Mouse (Mus musculus): ENCODE measurements around the gene Plgrkt. TPM values are rescaled to one million over a fixed set of nuclear protein-coding genes. Genes with fewer than 3 reads are reported as not detected.
A peak's percentile ranks its signal among the peaks of the same experiment; 100 is the strongest.

Plgrkt gene
- polyA plus RNA-seq, 1 experiment from 2014 or later = 72.6 TPM

DNA sequence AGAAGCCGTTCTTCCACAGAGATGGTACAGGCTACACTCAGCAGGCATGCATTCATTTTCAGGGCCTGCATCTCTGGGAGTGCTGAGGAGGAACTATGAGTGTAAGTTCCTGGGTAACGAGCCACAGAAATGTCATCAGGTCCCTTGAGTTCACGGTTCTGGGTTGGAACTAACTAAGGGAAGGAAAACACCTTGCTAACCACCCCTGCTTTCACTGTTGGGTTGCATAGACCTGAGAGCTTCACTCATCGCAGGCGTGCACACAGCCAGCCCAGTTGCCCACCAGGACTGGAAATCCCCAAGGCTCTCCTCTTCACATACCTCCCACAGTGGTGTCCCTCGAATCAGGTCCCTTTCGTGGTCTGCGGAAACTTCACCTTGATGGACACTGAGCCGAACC, 7.8 kb upstream of the Plgrkt start:
- H3K27me3 ChIP-seq = no peaks in the 10 kb centered on the region
- H3K9ac ChIP-seq (replicated peaks) = no peak overlapping the region
- H3K4me2 ChIP-seq (replicated peaks) = no peak overlapping the region
- 0 out of 2 replicates have a peak, but pooled peaks cover 3% of the 10 kb centered on the region for H3K4me1 ChIP-seq
- no peak overlapping the region for H3K4me3 ChIP-seq
- WGBS = 92% methylated on average over 9 of the region's 9 CpGs
- no peaks in the 10 kb centered on the region for H3K36me3 ChIP-seq
- no peak for ATAC-seq (ENCODE audit: low FRiP score, low read depth)
- no peaks in the 10 kb centered on the region for H3K9me3 ChIP-seq
- no peak overlapping the region for H3K27ac ChIP-seq (replicated peaks)

DNA sequence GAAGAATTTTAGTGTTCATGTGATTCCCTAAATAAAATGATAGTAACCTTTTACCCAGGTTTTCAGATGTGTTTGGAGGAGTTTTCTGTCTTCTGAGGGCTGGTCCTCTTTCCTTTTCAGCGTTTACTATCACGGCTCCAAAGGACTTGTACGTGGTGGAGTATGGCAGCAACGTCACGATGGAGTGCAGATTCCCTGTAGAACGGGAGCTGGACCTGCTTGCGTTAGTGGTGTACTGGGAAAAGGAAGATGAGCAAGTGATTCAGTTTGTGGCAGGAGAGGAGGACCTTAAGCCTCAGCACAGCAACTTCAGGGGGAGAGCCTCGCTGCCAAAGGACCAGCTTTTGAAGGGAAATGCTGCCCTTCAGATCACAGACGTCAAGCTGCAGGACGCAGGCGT, 6.2 kb upstream of the Plgrkt start:
- Histone ChIP-seq H3K27ac (replicated peaks) (no peak overlapping the region), H3K36me3 (no peaks in the 10 kb centered on the region), H3K4me2 (replicated peaks) (peak overlapping the region; percentile 38), H3K9me3 (no peaks in the 10 kb centered on the region), H3K4me3 (no peak overlapping the region; the same call in 1 of the 2 replicates), H3K27me3 (no peaks in the 10 kb centered on the region), H3K9ac (replicated peaks) (no peak overlapping the region), H3K4me1 (0 out of 2 replicates have a peak, but pooled peaks cover 3% of the 10 kb centered on the region)
- no peak for ATAC-seq (ENCODE audit: low FRiP score, low read depth)
- 45% methylated on average over 11 of the region's 11 CpGs for WGBS

DNA sequence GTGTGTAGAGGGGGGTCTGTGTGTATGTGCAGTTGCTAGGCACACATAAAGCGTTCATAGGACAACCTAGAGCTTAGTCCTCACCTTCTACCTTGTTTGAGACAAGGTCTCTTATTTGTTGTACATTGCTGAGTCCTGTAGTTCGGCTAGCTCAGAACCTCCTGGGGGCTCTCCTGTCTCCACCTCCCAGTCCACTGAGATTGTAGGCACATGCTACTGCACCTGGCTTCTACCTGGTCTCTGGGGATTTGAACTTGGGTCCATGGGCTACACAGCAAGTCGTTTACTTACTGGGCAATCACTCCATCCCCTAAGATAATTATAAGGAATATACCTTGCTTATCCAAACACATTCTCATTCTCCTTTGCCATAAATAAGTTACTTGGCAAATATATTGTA, 5.4 kb upstream of the Plgrkt start:
- no peaks in the 10 kb centered on the region for H3K9me3 ChIP-seq
- H3K4me2 ChIP-seq (replicated peaks) = no peak overlapping the region
- H3K36me3 ChIP-seq = no peaks in the 10 kb centered on the region
- H3K9ac ChIP-seq (replicated peaks) = no peak overlapping the region
- no peak overlapping the region for H3K27ac ChIP-seq (replicated peaks)
- ATAC-seq (ENCODE audit: low FRiP score, low read depth) = no peak
- 95% methylated on average over 3 of the region's 3 CpGs for WGBS
- no peak overlapping the region for H3K4me3 ChIP-seq
- no peaks in the 10 kb centered on the region for H3K27me3 ChIP-seq
- 0 out of 2 replicates have a peak, but pooled peaks cover 3% of the 10 kb centered on the region for H3K4me1 ChIP-seq

DNA sequence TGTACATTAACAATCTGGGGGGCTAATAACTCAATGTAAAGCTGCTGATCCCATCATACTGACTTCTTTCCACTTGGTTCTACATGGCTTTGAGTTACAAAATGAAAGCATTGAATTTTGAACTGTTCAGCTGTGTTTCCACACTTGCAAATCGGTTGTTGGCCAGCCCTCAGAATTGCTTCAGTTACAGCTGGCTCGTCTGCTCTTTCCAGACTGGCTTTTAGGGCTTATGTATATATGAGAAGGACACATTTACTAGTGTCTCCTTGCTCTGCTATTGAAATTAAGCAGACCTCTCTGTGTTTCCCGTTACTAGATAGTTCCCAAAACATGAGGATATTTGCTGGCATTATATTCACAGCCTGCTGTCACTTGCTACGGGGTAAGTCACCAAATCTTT, 4.9 kb upstream of the Plgrkt start:
- Histone ChIP-seq H3K9me3 (no peaks in the 10 kb centered on the region), H3K4me3 (no peak overlapping the region), H3K27me3 (no peaks in the 10 kb centered on the region), H3K4me1 (peaks cover 8% of the 10 kb centered on the region; the same call in 1 of the 2 replicates), H3K9ac (replicated peaks) (no peak overlapping the region), H3K27ac (replicated peaks) (no peak overlapping the region), H3K4me2 (replicated peaks) (no peak overlapping the region), H3K36me3 (no peaks in the 10 kb centered on the region)
- no peak for ATAC-seq (ENCODE audit: low FRiP score, low read depth)
- 87% methylated on average over 4 of the region's 4 CpGs for WGBS

DNA sequence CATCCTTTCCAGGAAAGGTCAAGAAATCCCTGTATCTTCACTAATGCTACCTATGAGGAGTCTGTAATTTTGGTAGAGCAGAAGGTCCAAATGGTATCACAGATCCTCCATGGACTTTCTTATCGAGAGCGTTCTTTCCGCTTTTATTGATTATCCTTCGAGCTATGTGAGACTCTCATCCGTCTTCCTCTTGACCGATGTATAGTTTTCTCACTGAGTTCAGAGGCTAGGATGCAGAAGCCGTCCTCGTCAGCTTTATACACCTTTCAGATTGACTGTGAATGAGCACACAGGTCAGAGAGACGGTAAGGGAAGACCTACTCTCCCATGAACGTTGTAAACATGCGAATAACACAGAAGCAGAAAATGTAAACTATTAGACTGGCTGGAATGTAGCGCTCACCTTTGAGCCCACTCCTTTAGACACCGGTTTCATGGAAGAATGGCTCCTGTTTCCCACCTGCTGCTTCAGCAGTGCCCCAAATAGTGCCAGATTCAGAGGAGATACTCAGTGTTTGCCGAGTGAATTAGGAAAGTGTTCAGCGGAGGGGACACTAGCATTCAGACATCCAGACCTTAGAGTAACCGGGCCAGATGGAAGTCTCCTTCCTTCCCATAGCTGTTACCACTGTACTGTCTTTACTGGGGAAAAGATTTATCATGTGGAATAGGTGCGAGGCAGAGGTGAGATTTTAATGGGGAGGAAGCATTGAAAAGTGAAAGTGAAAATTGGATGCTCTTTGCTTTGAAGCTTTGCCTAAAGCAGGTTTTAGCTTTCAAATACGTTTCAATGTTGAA, 4.3 kb upstream of the Plgrkt start:
- WGBS = 86% methylated on average over 18 of the region's 18 CpGs
- no peaks in the 10 kb centered on the region for H3K36me3 ChIP-seq
- no peak overlapping the region for H3K27ac ChIP-seq (replicated peaks)
- H3K4me3 ChIP-seq = no peak overlapping the region
- H3K4me1 ChIP-seq = peaks cover 10% of the 10 kb centered on the region; the same call in 1 of the 2 replicates
- no peaks in the 10 kb centered on the region for H3K9me3 ChIP-seq
- H3K9ac ChIP-seq (replicated peaks) = no peak overlapping the region
- no peak overlapping the region for H3K4me2 ChIP-seq (replicated peaks)
- no peaks in the 10 kb centered on the region for H3K27me3 ChIP-seq
- no peak for ATAC-seq (ENCODE audit: low FRiP score, low read depth)

DNA sequence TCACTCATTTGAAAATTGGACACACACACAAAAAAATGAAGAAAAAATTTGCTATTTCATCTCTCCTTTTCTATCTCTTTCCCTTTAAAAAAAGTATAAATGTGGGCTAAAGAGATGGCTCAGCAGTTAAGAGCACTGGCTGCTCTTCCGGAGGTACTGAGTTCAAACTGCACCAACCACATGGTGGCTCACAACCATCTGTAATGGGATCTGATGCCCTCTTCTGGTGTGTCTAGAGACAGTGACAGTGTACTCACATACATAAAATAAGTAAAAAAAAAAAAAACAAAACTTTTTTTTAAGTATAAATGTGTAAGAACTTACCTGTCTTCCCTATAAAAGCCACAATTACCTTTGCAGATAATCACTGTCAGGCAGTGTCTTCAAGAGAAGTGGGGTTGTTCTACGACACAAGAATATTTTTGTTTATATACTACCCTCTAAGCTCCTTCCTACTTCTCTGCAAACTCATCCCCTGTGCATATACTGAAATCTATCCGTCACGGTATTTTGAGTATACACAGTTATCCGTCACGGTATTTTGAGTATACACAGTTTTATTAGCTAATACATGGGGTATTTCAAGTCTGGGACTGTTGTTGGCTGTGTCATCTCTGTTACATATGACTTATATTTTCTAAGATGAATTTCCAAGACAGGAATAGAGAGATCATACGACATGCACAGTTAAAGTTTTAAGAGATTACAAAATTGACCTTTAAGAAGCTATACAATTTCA, 3.5 kb upstream of the Plgrkt start:
- H3K4me3 ChIP-seq = no peak overlapping the region
- no peak overlapping the region for H3K4me2 ChIP-seq (replicated peaks)
- H3K27me3 ChIP-seq = no peaks in the 10 kb centered on the region
- H3K27ac ChIP-seq (replicated peaks) = no peak overlapping the region
- WGBS = 92% methylated on average over 7 of the region's 7 CpGs
- H3K36me3 ChIP-seq = no peaks in the 10 kb centered on the region
- no peak overlapping the region for H3K9ac ChIP-seq (replicated peaks)
- peaks cover 10% of the 10 kb centered on the region; the same call in 1 of the 2 replicates for H3K4me1 ChIP-seq
- no peak for ATAC-seq (ENCODE audit: low FRiP score, low read depth)
- H3K9me3 ChIP-seq = no peaks in the 10 kb centered on the region

DNA sequence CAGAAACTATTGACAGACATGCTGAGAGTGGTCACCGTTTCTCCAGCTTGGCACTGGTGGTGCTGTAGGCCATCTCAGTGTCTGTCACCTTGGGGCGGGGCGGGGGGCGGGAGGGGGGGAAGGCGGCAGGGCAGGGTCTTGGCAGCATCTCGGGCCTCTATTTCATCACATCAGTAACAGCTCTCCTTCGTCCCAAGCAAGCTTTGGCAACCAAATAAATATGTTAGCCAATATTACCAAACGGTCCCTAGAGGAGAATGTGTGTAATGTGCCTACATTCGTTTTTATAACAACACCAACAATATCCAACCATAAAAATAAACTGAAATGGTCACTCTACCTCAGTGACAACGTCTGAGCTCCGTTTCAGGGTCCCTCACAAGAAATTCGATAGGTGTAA, 2.9 kb upstream of the Plgrkt start:
- H3K4me3 ChIP-seq = no peak overlapping the region
- no peak overlapping the region for H3K4me2 ChIP-seq (replicated peaks)
- H3K27ac ChIP-seq (replicated peaks) = no peak overlapping the region
- H3K27me3 ChIP-seq = no peaks in the 10 kb centered on the region
- H3K36me3 ChIP-seq = no peaks in the 10 kb centered on the region
- H3K4me1 ChIP-seq = peaks cover 12% of the 10 kb centered on the region; the same call in 1 of the 2 replicates
- WGBS = 84% methylated on average over 12 of the region's 12 CpGs
- no peaks in the 10 kb centered on the region for H3K9me3 ChIP-seq
- no peak for ATAC-seq (ENCODE audit: low FRiP score, low read depth)
- no peak overlapping the region for H3K9ac ChIP-seq (replicated peaks)

DNA sequence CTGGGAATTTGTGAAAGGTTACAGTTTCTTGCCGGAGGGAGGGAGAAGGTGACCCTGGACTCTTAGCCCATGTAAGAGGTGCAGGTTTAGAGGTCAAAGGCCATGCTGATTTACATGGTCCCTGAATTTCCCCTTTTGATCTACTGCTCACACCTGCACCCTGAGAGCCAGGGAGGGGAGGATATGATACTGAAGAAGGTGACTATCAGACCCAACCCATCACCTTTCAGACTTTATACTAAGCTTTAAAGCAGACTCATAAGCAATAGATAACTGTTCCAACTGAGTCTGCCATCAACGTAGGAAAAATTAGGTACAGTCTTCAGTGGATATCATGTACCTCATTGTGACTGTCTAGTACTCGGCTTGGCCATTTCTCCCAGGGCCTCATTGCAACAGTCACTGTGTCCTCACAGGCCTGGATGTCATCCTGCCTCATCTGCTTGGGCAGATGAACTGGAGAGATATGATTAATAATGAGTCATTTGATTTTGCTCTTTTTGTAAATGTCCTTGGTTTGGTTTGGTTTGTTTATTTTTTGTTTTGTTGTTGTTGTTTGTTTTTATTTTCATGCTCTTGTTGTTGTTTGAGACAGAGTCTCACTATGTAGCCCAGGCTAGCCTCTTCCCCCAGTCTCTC, 1.6 kb upstream of the Plgrkt start:
- Histone ChIP-seq H3K4me3 (no peak overlapping the region), H3K27ac (replicated peaks) (no peak overlapping the region), H3K9ac (replicated peaks) (no peak overlapping the region), H3K27me3 (peaks cover 4% of the 10 kb centered on the region; the same call in 1 of the 2 replicates), H3K4me1 (peaks cover 12% of the 10 kb centered on the region; the same call in 1 of the 2 replicates), H3K9me3 (no peaks in the 10 kb centered on the region), H3K36me3 (no peaks in the 10 kb centered on the region), H3K4me2 (replicated peaks) (no peak overlapping the region)
- WGBS = 84% methylated on average over 3 of the region's 3 CpGs
- ATAC-seq (ENCODE audit: low FRiP score, low read depth) = no peak

DNA sequence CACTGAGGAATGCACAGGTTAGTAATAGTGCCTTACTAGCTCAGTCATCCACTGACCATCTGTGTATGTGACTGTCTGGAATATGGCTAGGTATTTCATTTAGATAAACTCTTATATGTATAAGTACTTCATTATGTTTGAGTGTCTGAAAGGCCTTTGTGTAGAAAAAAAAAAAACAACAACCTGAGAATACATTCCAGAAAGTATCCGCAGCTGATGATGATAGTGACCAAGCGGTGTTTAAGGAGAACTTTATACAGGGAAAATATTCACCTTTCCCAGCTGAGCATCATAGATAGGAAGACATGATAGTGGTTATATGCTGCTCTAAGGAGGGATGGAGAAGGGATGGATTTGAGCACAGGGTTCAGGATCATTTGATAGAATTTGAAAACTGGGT, 851 bp upstream of the Plgrkt start:
- peaks cover 11% of the 10 kb centered on the region; the same call in 1 of the 2 replicates for H3K4me1 ChIP-seq
- H3K9me3 ChIP-seq = no peaks in the 10 kb centered on the region
- no peak overlapping the region for H3K4me3 ChIP-seq
- peaks cover 4% of the 10 kb centered on the region; the same call in 1 of the 2 replicates for H3K27me3 ChIP-seq
- H3K4me2 ChIP-seq (replicated peaks) = no peak overlapping the region
- ATAC-seq (ENCODE audit: low FRiP score, low read depth) = no peak
- no peak overlapping the region for H3K27ac ChIP-seq (replicated peaks)
- 86% methylated on average over 2 of the region's 2 CpGs for WGBS
- no peak overlapping the region for H3K9ac ChIP-seq (replicated peaks)
- no peaks in the 10 kb centered on the region for H3K36me3 ChIP-seq

DNA sequence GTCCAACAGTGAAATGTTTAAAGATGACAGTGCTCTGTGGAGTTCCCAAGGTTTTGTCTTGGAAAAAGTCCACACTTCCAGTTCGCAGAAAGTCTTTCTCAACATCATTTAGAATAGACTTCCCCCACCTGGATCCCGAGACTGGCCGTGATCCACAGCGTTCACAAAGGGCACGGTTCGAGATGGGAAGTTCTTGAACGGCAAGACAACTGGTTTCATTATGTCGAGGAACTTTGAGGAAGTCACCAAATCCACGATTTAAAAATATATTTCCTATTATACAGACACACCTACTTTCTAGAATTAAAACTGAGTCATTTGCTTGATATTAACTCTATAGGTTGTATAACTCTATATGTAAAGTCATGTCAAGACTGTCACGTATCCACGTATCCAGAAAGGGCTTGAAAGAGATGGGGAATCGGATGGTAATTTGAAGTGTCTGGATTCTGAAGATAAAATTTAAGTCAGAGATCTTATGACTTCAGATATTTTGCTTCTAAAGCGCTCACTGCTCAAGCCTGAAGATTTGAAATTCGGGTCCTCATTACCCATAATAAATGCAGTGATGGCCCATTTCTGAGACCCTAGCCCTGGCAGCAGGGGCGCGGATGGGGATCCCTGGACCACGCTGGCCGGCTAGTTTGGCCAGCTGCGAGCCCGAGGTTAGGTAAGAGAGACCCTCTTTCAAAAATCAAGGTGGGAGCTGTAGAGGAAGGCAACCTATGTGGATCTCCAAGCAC, 793 bp downstream of the Plgrkt start:
- no peak for ATAC-seq (ENCODE audit: low FRiP score, low read depth)
- H3K9ac ChIP-seq (replicated peaks) = no peak overlapping the region
- H3K4me1 ChIP-seq = peaks cover 18% of the 10 kb centered on the region; the same call in 1 of the 2 replicates

DNA sequence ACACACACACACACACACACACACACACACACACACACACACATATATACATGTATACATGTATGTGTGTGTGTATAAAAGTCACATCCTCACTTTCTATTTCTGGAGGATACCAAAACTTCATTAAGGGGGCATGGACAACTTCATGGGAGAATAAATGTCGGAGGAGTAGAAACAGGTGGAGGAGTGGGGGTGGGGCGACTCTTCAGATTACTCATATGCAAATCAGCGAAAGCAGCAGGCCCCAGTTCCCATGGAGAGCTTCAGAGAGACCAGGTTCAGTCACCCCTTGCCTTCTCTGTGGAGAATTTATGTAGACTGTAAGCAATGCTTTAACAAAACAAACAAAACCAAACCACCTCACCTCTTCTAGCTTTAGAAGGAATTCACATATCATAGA, 2.1 kb downstream of the Plgrkt start:
- no peak overlapping the region for H3K4me2 ChIP-seq (replicated peaks)
- WGBS = 30% methylated on average over 3 of the region's 3 CpGs
- no peak overlapping the region for H3K27ac ChIP-seq (replicated peaks)
- H3K36me3 ChIP-seq = no peaks in the 10 kb centered on the region
- H3K9ac ChIP-seq (replicated peaks) = no peak overlapping the region
- no peaks in the 10 kb centered on the region for H3K9me3 ChIP-seq
- H3K27me3 ChIP-seq = peaks cover 4% of the 10 kb centered on the region; the same call in 1 of the 2 replicates
- peaks cover 25% of the 10 kb centered on the region; the same call in 1 of the 2 replicates for H3K4me1 ChIP-seq
- ATAC-seq (ENCODE audit: low FRiP score, low read depth) = no peak
- no peak overlapping the region for H3K4me3 ChIP-seq

More for the DNA sequence above, 793 bp downstream of the Plgrkt start:
- H3K4me2 ChIP-seq (replicated peaks) = peak overlapping the region; percentile 69
- H3K36me3 ChIP-seq = no peaks in the 10 kb centered on the region
- H3K9me3 ChIP-seq = no peaks in the 10 kb centered on the region
- H3K27ac ChIP-seq (replicated peaks) = no peak overlapping the region
- H3K4me3 ChIP-seq = peak overlapping the region; percentile 41
- peaks cover 4% of the 10 kb centered on the region; the same call in 1 of the 2 replicates for H3K27me3 ChIP-seq
- WGBS = 66% methylated on average over 20 of the region's 20 CpGs
